Mouse (Mus musculus): Measurements from ENCODE around the gene Sufu.
A peak's percentile ranks its signal among the peaks of the same experiment; 100 is the strongest.

The Sufu gene

DNA sequence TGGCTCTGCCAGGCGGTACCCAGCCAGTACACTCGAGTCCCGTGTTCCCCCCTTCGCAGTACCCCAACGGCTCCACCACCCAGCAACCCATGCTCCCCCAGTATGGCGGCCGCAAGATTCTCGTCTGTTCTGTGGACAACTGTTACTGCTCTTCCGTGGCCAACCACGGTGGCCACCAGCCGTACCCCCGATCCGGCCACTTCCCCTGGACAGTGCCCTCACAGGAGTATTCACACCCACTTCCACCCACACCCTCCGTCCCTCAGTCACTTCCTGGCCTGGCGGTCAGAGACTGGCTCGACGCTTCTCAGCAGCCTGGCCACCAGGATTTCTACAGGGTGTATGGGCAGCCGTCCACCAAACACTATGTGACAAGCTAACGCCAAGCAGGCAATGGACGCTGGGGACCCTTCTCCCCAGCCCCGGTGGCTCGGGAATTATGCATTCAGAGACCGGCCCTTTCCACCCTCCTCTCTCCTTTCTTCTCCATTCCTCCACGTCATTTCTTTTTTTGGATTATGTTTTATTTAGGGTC lies 118.7 kb downstream of the Sufu start:
- DNase-seq (ENCODE audit: low spot score in 2 of 2) = no peak

- no peak for DNase-seq (ENCODE audit: low spot score in 2 of 2)
Observed at GRCm38 (mm10) chr19:46516667-46517528, 120.2 kb downstream of the Sufu start.

DNA sequence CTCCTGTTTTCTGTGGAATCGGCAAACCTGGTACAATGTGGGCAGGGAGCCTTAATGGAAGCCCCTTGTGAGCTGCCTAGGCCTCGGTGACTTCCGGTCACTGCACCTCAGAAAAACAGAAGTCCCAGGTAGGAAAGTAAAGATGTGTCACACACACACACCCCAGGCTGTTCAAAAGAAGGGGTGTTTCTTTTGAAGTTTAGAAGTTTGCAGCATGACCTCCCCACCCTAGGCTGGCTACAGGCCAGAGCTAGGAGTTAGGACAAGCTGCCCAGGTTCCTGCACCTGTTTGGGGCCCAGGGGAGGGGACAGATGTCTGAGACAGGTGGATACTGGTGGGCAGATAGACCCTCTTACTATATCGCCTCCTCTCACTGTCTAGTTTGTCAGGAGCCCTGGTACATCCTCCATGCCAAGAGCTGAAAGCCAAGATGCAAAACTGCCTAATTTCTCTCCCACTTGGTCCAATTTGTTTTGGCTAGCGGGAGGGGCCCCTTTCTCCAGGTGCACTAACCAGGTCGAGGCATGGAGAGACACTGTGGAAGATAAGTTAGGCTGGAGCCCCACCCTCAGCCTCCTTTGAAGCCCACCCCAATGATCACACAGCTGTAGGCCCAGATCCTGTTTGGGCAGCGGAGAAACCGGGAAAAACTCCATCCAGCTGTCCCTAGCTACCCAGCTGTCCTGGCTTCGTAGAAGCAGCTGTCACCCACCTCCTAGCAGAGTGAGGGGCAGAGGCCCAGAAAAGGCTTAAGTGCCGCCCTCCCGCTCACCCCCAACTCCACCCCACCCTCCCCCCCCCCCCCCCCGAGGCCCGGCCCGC lies 121.0 kb downstream of the Sufu start:
- no peak for DNase-seq (ENCODE audit: low spot score in 2 of 2)

GRCm38 (mm10) chr19:46518352-46518787 lies 121.7 kb downstream of the Sufu start:
- no peak for DNase-seq (ENCODE audit: low spot score in 2 of 2)

- DNase-seq (ENCODE audit: low spot score in 2 of 2) = no peak
Observed at GRCm38 (mm10) chr19:46518828-46519621, 122.3 kb downstream of the Sufu start.

GRCm38 (mm10) chr19:46521698-46522097 lies 125.0 kb downstream of the Sufu start:
- no peak for DNase-seq (ENCODE audit: low spot score in 2 of 2)

- no peak for DNase-seq (ENCODE audit: low spot score in 2 of 2)
Observed at GRCm38 (mm10) chr19:46522433-46523044, 125.8 kb downstream of the Sufu start.

DNA sequence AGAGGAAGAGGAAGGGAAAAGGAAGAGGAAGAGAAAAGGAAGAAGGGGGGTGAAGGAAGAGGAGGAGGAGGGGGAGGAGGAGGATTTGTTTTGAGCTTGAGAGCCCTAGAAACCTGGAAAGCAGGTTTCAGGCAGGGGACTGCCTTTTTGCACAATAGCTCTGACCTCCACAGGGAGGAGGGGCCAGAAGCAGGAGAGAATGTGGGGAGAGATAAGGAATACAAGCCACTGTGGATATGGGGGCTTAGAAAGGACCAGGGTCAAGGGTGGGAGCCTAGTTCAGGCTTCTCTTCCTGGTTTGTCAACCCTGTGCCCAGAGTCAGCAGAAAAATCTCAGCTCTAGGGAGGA lies 126.4 kb downstream of the Sufu start:
- DNase-seq (ENCODE audit: low spot score in 2 of 2) = no peak

DNA sequence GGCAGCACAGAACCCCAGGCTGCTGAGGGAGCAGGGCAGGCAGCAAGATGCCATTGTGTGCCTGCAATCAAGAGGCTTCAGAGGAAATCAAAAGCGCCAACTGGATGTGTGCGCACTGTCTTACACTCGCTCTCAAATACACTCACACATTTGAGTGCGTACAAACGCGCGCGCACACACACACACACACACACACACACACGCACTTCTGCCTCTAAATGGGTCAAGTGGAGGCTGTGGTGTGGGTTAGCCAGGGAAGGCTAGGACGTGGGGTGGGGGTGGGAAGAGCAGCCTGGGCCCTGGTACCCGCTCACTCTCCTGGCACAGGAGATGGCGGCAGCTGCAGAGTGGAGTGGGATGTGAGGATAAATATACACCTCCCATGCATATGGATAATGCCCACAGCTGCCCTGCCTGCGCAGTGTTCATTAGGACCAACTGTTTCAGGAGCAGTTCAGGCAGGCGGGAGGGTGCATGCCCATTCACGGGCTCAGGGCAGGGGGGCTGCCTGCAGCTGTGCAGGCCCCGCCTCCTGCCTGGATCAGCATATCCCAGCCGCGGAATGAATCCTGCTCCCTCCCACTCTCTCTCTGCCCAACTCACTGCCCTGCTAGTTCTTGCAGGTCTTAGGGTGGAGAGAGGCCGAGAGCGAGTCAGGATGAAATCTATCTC lies 126.9 kb downstream of the Sufu start:
- DNase-seq (ENCODE audit: low spot score in 2 of 2) = no peak

DNA sequence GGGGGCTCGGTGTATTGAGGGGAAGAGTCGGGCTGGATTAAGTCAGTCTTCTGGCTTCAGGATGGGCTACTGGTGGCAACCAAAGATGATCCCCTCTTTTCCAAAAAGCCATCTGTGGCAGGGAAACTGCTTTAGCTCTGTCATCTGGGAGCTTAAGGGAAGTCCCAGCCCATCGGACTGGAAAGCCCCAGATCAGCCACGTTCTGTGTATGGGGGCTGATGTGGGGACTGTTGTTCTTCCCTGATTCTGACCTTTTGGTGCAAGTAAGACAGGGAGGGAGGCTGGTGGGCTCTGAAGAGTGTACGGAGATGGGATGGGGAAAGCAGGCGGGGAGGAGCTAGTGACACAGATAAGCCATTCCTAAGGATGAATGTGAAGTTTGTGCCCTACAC lies 127.5 kb downstream of the Sufu start:
- DNase-seq (ENCODE audit: low spot score in 2 of 2) = no peak

DNA sequence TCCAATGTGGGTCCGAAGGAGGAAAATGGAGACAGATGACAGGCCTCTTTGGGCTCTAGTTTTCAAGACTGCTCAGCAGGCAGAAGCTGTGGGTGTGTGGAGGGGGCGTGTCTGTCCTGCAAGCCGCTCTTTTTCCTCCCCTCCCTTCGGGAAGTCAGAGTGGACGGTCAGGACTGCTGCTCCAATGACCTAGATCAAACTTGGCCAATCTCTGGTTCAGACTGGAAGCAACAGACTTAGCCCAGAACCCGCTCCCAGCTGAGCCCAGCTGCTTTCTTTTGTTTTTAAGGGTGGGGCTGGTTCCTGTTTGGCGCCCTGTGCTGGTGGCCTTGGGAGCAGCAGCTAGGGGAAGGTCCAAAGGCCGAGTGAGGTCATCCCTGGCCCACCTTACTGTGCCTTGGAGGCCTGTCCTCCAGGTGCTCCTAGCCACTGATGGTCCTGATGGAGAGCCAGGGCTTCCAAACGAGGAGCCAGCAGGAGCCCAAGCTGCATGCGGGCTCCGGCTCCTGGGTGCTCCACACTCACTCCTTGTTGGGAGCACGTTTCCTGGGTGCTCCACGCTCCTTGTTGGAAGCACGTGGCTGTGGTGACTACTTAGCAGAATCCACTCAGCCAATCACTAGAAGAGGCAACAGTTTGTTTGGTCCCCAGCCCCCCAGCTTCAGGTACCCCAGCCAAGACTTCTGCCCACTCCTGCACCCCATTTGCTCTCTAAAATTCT lies 128.1 kb downstream of the Sufu start:
- DNase-seq (ENCODE audit: low spot score in 2 of 2) = peak in 1 of 2 experiments; percentile 72

- DNase-seq (ENCODE audit: low spot score in 2 of 2) = no peak
Observed at GRCm38 (mm10) chr19:46525691-46526631, 129.3 kb downstream of the Sufu start.

DNA sequence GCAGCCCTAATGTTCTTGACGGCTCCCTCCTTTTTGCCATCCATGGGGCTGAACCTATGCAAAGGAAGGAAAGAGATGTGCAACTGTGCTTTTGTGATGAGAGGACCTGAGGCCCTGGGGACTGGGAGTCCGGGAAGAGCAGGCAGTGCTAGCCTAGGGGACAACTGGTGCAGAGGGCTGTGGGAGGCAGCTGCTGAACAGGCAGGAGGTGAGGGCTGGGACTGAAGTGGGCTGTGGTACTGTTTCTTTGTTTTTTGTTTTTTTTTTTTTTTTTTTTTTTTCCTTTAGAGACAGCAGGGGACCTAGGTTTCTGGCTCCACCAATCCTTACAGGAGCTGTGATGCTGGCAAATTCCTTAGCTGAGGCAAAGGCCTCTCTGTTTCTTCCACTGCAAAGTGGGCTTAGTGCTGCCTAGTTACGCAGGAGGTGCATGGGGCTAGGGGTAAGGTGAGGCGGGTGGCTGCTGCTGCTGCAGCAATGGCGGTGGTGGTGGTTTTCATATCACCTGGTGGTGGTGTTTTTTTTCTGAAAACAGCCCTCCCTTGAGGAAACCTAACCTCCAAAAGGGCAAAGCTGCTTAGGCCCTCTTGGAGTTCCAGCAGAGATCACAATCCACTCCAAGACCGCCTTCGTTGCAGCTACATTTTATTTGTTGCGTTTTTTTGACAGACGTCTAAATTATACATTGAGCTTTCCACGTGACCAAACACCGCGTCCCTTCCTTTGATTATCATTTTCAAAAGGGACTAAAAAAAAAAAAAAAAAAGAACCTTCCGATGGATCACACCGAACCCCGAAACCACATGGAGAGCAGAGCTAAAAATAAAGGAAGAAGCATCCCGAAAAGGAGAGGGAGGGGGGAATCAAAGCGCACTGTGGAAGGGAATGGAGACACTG lies 131.2 kb downstream of the Sufu start:
- DNase-seq (ENCODE audit: low spot score in 2 of 2) = no peak

GRCm38 (mm10) chr19:46528529-46529213 lies 132.0 kb downstream of the Sufu start:
- no peak for DNase-seq (ENCODE audit: low spot score in 2 of 2)

GRCm38 (mm10) chr19:46529601-46530448 lies 133.1 kb downstream of the Sufu start:
- DNase-seq (ENCODE audit: low spot score in 2 of 2) = no peak

DNA sequence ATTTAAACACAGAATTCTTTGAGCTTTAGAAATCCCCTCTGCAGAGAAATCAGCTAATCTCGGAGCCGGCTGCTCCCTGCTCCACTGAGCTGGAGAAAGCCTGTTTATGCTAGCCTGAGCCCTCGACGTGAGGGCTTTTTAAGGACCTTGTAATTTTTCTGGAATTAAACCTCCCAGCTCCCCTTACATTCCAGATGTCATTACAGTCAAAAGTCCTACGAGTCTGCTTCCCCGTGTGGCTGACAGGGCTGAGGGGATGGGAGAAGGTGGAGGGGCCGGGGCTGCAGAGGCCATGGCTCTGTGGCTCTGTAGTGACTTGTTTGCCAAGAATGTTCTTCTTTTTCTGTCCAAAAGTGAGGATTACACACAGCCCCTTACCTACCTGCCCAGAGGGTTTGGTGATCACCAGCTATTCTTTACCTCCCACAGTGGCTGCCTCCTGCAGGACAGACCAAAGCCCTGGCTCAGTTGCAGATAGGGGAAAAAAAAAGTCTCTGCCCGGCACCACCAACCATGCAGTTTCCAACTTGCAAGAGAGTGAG lies 133.8 kb downstream of the Sufu start:
- DNase-seq (ENCODE audit: low spot score in 2 of 2) = no peak
